Mouse (Mus musculus): ENCODE measurements around the gene Git2.

GRCm38 (mm10) chr5:114719928-114720270 is 55.4 kb downstream of the Git2 start:
- TF ChIP-seq CTCF (IDR thresholded peaks at IDR 0.05; ENCODE audit: low read depth, low read length) (no peak), POLR2A (IDR thresholded peaks at IDR 0.05; ENCODE audit: extremely low read depth, insufficient read depth, low read length) (no peak)

All from liver, adult 2 months (tissue).